Mouse (Mus musculus) cerebellum, postnatal 4 days (tissue): Measurements from ENCODE around the gene Zdhhc19.
A peak's percentile ranks its signal among the peaks of the same experiment; 100 is the strongest.

ENCODE experiments used
- DNase-seq, 2 experiments: peaks; one replicate each; pipeline ENCODE4 v3.0.0; 2022; ENCODE audit warnings: low spot score in 2 of 2, mixed read lengths in 1 of 2

Zdhhc19 gene

GRCm38 (mm10) chr16:32495965-32496364, at the start of gene Zdhhc19:
Gene Zdhhc19, plus strand, starts transcription at chr16:32496265.
- no peak for DNase-seq

- DNase-seq: no peak
These were observed 49.4 kb upstream of the Zdhhc19 start for GRCm38 (mm10) chr16:32446563-32447138.

- no peak for DNase-seq
These were observed 46.4 kb upstream of the Zdhhc19 start for GRCm38 (mm10) chr16:32449665-32450064.

- no peak for DNase-seq
These were observed 45.9 kb upstream of the Zdhhc19 start for GRCm38 (mm10) chr16:32450133-32450532.

GRCm38 (mm10) chr16:32453102-32453501, 43.0 kb upstream of the Zdhhc19 start:
- no peak for DNase-seq

GRCm38 (mm10) chr16:32454646-32455045, 41.4 kb upstream of the Zdhhc19 start:
- DNase-seq: no peak

GRCm38 (mm10) chr16:32456086-32456485, 40.0 kb upstream of the Zdhhc19 start:
- no peak for DNase-seq

GRCm38 (mm10) chr16:32456761-32457160, 39.3 kb upstream of the Zdhhc19 start:
- no peak for DNase-seq

GRCm38 (mm10) chr16:32457589-32458386, 38.3 kb upstream of the Zdhhc19 start:
- DNase-seq: peak in 1 of 2 experiments; percentile 28

- no peak for DNase-seq
These were observed 35.5 kb upstream of the Zdhhc19 start for GRCm38 (mm10) chr16:32460518-32460917.

- DNase-seq: no peak
These were observed 34.4 kb upstream of the Zdhhc19 start for GRCm38 (mm10) chr16:32461713-32462112.

- DNase-seq: no peak
These were observed 33.1 kb upstream of the Zdhhc19 start for GRCm38 (mm10) chr16:32462950-32463349.

GRCm38 (mm10) chr16:32463426-32463825, 32.6 kb upstream of the Zdhhc19 start:
- no peak for DNase-seq

GRCm38 (mm10) chr16:32464908-32465307, 31.2 kb upstream of the Zdhhc19 start:
- no peak for DNase-seq

- DNase-seq: no peak
These were observed 27.6 kb upstream of the Zdhhc19 start for GRCm38 (mm10) chr16:32468488-32468887.

GRCm38 (mm10) chr16:32469404-32470105, 26.5 kb upstream of the Zdhhc19 start:
- DNase-seq: no peak

- no peak for DNase-seq
These were observed 23.6 kb upstream of the Zdhhc19 start for GRCm38 (mm10) chr16:32472276-32473015.

GRCm38 (mm10) chr16:32477315-32477714, 18.8 kb upstream of the Zdhhc19 start:
- DNase-seq: no peak

- no peak for DNase-seq
These were observed 16.6 kb upstream of the Zdhhc19 start for GRCm38 (mm10) chr16:32479415-32479814.

GRCm38 (mm10) chr16:32484431-32484871, 11.6 kb upstream of the Zdhhc19 start:
- DNase-seq: no peak

- DNase-seq: no peak
These were observed 10.9 kb upstream of the Zdhhc19 start for GRCm38 (mm10) chr16:32485209-32485608.

GRCm38 (mm10) chr16:32486046-32486445, 10.0 kb upstream of the Zdhhc19 start:
- DNase-seq: no peak
